Mouse (Mus musculus) cerebellum, adult 2 months (tissue): ENCODE data around the gene Cdhr3.

Experiments used
- CTCF ChIP-seq: fragments of 200-500 bp; IDR thresholded peaks from 2 replicates; pipeline ENCODE4 v1.5.1; 2011; ENCODE audit warnings: low read depth, mild to moderate bottlenecking, control low read depth, low read length, moderate library complexity, borderline replicate concordance; ENCODE audit not compliant: insufficient read depth
- POLR2A ChIP-seq: fragments of 200-500 bp; IDR thresholded peaks from 2 replicates; pipeline ENCODE4 v1.6.1; 2011; ENCODE audit warnings: low read length, control low read depth, borderline replicate concordance; ENCODE audit not compliant: insufficient read depth

GRCm38 (mm10) chr12:33053746-33054145, 38.9 kb downstream of the Cdhr3 start:
- no peak for TF ChIP-seq CTCF
- no peak for TF ChIP-seq POLR2A
